Mouse (Mus musculus): ENCODE results near the gene Cnih2.
"Not testable (repeated sequence)": the region's sequence is repeated elsewhere in the genome, so short reads cannot be mapped to it uniquely, and the experiment has no call there.

Cnih2 gene

DNA sequence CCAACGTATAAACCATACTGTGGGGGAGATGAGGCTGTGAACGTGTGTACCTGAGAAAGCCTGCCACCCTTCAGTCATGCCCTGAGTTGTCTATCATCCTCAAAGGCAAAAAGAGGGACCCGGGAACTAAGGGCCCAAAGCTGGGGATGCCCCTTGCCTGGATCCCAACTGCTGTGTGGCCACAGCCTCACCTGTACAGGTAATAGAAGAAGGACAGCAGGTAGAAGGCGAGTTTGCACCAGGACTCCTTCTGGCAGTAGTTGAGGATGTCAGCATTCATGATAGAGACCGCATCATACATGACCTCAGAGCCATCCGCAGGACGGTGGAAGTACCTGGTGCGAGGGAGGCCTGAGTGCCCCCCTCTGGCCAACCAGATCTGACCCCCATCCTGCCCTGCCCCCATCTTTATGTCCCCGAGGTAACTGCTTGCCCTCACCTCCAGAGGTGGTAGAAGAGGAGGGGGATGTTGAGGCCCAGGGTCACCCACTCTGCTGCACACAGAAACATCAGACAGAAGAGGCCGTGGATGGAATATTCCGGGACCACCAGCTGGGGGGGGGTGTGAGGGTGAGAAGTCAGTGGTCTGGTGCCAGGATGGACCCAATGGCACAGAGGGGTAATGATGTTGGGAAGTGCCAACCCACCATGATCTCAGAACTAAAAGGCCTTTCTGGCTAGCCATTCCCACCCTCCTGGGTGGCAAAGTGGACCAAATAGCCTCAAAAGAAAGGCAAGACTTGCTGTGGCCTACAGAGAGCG, 4.7 kb downstream of the Cnih2 start:
- DNase-seq: no peak

DNA sequence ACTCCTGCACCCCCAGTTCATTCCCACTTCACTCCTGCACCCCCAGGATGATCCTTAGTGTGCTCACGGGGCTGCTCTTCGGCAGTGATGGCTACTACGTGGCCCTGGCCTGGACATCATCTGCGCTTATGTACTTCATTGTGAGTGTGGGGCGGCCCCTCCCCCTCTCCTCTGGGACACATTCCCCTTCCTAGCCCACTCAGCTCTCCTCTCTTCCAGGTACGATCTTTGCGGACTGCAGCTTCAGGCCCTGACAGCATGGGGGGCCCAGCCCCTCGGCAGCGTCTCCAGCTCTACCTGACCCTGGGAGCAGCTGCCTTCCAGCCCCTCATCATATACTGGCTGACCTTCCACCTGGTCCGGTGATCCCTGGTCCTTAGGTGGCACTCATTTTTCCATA, 6.2 kb downstream of the Cnih2 start:
- DNase-seq: no peak

DNA sequence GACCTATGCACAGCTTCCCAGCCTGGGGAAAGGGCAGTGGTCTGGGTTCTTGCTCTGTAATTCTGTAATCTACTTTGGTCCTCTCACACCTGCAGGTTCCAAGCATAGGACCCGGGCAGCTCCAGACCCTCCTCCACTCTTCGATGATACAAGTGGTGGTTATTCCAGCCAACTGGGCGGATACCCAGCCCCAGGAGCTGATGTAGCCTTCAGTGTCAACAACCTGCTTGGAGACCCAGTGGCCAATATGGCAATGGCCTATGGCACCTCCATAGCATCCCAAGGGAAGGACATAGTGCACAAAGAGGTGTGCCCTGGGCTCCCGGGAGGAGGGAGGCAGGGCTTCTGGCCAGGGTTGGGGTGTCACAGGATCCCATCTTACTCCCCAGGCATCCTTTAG, 9.0 kb downstream of the Cnih2 start:
- DNase-seq: no peak

DNA sequence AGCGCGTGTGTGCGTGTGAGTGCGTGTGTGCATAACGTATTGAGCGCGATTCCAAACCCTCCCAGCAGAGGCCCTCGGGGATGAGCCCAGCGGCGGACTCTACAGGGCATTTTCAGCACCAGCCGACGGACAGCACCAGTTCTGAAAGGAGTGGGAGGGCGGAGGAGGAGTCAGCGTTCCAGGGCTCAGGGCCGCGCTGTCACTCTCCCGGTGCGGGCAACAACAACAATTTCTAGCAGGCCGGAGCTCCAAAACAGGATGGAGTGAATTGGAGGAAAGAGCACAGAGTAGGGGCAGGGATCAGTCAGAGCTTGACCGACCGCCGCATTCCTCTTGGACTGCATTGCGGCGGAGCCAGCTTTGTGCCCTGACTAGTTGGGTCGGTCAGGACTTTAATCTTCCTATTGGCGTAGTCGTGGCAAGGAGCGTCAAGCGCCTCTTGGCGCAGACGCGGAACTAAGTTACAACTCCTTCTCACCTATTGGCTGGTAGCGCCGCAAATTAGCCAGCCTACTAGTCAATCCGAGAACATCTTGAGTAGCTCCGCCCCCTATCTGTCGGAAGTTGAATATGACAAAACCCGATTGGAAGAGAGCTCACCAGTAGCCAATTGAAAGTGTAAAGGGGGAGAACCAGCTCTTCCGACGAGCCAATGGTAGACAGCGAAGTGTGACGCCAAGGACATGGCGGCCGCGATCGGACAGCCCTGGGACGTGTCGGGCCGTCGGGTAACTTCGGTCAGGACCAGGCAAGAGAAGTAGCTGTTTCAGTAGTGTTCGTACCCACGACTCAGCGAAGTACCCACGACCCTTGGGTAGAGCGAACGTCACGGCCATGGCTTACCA, 10.2 kb downstream of the Cnih2 start, which contains the start of gene Yif1a:
Gene Yif1a, plus strand, starts transcription at position 655 of the 845 bp plus-strand sequence.
- DNase-seq: peak; percentile 90

DNA sequence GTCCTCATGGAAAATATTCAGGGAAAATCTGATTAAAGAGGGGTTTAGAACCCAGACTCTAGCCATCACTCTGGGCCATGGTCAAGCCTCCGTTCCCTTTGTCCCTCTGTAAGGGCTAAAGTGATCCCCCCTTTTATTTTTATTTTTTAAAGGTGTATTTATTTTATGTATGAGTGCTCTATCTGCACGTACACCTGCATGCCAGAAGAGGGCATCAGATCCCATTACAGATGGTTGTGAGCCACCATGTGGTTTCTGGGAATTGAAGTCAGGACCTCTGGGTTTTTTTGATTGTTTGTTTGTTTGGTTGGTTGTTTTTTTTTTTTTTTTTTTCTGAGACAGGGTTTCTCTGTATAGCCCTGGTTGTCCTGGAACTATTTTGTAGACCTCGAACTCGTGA, 11.8 kb downstream of the Cnih2 start:
- not testable (repeated sequence) for DNase-seq

DNA sequence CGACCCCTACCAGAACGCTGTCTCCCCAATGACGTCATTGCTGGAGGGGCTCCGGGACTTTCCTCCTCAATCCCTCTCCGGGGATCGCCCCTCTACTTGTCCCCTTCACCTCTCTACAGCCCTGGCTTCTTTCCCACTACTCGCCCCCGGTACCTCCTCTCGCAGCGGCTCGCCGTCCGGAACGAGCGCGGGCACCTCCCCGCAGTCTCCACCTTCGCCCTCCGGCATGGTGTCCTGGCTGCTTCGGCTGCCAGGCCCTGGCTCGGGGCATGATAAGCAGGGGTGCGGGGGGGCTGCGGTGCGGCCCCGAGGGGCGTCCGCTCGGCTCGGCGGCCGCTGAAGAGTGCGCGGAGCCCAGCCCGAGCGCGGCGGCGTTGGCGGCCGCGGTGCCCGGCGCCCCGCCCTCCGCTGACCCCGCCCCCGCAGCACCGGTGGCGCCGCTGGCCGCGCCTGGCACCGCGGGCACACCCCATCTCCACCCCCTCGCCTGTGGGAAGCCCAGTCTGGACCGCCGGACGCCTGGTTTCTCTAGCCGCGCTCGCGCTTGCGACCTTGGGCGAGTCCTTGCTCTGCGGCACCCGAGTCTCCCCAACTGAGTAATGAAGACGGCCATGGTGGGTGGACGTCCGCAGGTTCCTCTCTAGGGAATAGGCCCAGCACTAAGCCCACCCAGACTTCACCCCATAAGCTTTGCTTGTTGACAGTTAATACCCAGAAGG, 13.0 kb downstream of the Cnih2 start, which contains the start of gene Tmem151a:
Gene Tmem151a, minus strand, starts transcription at position 387 of the 719 bp plus-strand sequence.
- DNase-seq: no peak

DNA sequence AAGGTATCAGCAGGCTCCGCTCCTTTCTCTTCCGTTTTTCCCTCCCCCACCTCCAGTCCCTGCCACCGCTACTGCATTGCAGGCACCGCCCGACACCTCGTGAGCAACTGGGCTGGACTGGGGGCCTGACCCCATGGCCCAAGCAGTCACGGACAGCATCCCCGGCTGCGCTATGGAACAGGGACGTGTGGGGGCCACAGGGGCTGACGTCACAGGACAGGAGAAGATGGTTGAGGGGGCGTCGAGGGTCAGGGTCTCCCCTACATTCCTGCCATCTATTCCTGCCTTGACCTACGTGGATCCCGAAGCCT, 13.5 kb downstream of the Cnih2 start:
- DNase-seq: no peak

DNA sequence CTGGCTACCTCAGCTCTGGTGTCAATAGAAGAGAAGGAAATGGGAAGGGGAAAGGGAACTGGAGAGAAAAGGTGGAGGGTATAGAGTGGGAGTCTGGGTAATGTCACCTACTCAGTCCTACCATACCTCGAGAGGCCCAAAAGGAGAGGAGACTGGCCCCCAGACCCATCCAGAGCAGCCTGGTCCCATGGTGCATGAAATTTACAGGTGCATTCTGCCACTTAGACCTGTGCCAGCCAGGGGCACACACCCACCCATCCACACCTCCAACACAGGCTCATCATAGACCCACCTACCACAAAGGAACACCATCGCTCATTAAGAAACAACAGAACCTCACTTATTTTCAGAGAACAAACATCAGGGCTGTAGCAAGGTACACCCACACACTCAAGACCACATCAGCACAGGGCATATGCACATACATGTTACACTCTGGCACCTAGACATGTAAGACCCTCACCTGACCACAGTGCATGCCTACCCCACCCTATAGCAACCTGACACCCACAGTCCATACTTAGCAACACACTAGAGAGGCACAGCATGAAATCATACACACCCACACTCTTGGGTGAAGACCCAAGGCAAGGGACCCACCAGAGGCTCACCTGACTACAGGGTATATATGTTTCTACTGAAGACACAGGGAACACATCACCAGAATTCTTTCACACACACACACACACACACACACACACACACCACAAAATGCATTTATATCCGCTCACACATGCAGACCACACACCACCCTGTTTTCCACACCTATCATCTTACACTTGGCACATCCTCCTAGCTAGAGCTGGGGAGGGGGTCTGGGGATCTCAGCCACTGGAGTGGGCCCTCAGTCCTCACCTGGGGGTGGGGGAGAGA, 14.1 kb downstream of the Cnih2 start:
- no peak for DNase-seq

DNA sequence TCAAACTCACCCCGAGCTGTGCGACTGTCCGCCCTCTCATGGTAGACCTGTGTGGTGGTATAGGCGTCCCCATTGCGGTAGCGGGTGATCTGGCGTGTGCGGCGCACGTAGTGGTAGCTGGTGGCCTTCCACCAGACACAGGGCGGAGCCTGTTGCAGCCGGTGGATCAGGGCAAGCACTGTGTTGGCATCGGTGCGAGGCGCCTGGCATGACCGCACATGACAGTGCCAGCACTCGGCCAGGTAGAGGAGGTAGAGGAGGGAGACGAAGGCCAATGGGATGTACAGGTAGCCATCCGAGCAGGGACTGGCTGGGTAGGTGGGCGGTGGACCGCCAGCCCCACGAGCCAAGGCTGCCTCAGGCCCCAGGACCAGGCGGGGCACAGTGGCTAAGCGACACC, 15.7 kb downstream of the Cnih2 start:
- DNase-seq: no peak

DNA sequence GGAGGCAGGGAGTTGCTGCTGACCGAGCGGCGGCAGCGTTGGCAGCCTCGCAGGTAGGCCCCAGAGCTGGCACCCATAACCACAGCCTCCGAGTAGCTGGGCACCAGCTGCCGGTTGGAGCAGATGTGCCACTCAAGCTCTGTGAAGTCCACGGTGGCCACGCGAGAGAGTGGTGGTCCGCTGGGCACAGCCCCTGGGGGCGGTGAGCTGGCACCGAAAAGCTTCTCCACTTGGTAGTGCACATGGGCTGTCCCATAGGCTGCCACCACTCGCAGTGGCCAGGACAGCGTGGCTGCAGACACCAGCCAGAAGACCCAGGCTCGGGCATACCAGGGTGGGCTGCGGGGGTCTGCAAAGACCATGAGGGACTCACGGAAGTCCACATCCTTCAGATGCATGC, 16.3 kb downstream of the Cnih2 start:
- DNase-seq: no peak

DNA sequence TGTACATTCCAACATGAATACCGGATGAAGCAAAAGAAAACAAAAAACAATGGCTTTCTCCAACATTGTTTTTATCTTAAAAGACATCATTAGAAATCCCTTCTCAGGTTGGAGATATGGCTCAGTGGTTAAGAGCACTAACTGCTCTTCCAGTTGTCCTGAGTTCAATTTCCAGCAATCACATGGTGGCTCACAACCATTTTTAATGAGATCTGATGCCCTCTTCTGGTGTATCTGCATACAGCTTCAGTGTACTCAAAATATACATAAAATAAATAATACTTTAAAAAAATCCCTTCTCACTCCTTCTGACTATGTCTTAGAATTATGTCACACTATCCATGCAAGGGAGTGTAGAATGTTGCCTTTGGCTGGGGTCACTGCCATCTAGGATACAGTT, 19.0 kb downstream of the Cnih2 start:
- no peak for DNase-seq

DNA sequence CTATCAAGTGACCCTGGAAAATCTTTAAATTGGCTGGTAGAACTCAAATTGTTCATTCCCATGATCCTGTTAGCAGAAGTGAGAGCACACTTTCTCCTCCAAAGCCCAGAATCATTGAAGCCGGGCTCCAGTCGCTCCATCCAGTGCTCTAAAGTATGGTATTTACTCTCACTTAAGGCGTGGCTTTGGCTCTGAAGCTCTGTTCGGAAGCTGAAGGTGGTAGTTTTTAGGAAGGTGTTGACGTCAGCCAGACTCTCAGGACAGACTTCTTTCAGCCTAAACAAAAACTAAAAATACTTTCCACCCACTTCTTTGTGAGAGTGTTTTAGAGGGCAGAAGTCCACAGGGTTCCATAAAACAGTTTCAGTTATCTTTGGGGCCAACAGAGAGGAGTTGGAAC, 24.8 kb downstream of the Cnih2 start:
- no peak for DNase-seq

DNA sequence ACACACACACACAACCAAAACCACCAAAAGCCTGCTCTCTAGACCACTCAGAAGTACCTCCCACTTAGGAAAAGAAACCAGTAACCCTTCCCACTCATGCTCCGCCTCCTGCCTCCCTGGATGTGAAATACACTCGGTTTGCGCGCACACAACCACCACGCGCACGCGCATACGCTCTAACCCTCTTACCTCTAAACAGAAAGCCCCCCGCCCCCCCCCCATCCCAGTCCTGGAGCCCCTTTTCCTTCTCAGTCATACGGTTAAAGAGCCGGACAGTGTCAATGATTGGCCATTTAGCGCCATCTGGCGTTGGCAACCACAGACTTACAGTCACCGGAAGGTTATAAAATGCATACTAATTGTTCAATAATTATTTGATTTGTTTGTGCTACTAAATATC, 25.3 kb downstream of the Cnih2 start:
- no peak for DNase-seq

DNA sequence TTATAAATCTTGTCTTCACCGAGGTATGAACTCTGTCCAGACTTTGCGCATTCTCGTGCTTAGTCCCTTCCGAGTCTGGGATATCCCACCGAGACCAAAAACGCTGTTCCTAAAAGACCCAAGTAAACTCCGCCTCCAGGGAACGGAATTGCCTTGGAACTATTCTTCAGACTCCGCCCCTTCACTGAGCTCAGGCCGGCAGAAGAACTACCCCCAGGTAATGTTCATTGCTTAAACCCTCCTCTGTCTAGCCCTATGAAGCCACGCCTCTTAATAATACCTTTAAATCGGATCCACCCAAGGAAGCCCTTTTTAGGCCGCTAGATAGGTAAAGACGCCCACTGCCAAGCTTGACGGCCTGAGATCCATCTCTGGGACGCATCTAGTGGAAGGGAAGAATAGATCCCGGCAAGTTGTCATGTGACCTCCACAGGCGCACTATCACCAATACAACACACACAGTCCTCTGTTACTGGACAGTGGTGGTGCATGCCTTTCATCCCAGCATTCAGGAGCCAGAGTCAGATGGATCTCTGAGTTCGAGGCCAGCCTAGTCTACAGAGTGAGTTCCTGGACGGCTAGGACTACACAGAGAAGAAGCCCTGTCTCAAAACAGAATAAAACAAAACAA, 25.8 kb downstream of the Cnih2 start:
- no peak for DNase-seq

DNA sequence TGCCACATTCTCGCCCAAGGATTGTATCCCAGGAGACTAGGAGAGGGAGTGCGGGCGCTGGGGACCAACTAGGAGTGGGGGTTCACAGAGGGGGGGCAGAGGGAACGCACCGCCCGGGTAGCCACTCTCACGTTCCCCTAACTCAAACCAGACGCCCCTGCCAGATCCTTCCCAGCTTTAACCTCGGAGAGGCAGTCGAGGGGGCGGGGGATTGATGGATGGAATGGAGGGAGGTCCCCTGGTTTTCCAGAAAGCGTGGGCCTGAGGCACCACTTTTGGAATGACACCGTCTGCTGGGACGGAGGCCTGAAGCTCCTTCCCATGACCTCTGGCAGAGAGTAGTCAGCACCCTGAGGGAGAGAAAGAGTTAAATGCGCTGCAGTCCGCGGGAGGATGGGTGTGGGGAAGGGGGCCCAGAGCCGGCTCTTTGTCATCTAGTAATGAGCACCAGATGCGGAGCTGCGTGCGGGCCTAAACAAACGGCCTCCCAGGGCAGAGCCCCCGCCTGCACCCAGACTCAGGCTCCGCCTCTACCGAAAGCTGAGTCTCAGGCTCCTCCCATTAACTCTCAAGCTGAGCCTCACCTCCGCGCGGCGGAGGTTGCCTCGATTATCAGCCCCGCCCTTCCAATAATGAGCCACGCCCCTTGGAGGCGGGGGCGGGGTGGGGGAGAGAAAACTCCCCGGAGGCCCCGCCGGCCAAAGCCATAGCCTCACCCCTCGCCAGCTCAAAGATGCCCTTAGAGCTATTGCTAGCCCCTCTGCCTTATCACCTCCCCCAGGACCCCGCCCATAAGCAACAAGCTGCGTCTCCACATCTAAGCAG, 26.6 kb downstream of the Cnih2 start:
- no peak for DNase-seq

DNA sequence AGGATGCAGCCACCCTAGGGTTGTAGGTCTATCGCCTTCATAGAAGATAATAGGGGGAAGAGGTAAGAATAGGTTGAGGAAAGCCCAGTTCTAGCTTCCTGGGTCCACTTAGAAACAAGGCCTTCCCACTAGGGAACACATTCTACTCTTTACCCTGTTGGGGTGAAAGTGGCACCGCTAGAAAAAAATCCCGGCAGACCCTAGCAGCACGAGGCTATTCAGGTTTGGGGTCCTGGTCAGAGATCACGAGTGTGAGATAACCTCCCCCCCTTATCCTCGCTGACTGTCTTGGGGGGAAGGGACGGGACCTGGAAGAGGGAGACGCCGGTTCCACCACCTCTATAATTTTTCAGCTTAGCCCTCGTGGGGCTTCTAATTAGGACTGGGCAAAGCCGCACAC, 27.2 kb downstream of the Cnih2 start:
- no peak for DNase-seq

DNA sequence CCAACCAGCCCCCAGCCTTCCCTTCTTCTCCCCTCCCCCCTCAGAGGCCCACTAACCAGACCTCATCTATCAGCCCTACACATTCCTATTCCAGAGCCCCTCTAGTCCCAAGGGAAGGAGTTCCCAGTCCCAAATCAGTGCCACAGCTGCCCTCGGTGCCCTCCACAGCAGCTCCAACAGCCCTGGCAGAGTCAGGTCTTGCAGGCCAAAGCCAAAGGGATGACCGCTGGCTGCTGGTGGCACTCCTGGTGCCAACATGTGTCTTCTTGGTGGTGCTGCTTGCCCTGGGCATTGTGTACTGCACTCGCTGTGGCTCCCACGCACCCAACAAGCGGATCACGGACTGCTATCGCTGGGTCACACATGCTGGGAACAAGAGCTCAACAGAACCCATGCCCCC, 28.3 kb downstream of the Cnih2 start:
- no peak for DNase-seq

DNA sequence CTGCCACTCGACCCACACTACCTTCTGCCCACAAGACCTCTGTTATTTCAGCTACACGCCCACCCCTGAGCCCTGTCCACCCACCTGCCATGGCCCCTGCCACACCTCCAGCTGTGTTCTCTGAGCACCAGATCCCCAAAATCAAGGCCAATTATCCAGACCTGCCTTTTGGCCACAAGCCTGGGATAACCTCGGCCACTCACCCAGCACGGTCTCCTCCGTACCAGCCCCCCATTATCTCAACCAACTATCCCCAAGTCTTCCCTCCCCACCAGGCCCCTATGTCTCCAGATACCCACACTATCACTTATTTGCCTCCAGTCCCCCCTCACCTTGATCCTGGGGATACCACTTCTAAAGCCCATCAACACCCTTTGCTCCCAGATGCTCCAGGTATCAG, 28.8 kb downstream of the Cnih2 start:
- no peak for DNase-seq

DNA sequence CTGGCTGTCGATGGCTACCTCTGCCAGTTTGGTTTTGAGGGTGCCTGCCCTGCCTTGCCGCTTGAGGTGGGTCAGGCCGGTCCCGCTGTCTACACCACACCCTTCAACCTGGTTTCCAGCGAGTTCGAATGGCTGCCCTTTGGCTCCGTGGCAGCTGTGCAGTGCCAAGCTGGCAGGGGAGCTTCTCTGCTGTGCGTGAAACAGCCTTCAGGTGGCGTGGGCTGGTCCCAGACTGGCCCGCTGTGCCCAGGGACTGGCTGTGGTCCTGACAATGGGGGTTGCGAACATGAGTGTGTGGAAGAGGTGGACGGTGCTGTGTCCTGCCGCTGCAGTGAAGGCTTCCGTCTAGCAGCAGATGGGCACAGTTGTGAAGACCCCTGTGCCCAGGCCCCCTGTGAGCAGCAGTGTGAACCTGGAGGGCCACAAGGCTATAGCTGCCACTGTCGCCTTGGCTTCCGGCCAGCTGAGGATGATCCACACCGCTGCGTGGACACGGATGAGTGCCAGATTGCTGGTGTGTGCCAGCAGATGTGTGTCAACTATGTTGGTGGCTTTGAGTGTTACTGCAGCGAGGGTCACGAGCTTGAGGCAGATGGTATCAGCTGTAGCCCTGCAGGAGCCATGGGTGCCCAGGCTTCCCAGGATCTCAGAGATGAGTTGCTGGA, 29.6 kb downstream of the Cnih2 start:
- no peak for DNase-seq

DNA sequence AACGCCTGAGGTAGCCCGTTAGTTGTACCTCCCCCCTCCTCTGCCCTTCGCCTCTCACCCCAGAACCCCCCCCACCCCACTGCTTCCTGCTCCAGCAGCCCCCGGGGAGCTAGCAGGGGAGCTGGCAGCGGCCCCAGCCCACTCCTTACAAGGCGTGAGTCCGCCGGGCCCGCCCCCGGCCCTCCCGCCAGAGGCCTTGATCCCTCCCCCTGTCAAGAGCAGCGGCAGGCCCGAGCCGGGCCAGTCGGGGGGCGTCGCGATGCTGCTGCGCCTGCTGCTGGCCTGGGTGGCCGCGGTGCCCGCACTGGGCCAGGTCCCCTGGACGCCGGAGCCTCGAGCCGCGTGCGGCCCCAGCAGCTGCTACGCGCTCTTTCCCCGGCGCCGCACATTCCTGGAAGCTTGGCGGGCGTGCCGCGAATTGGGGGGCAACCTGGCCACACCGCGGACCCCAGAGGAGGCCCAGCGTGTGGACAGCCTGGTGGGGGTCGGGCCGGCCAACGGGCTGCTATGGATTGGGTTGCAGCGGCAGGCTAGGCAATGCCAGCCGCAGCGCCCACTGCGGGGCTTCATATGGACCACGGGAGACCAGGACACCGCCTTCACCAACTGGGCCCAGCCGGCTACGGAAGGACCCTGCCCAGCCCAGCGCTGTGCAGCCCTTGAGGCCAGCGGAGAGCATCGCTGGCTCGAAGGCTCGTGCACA, 30.3 kb downstream of the Cnih2 start, which contains the start of gene Cd248:
Gene Cd248, plus strand, starts transcription at position 212 of the 703 bp plus-strand sequence.
- DNase-seq: no peak
